Mouse (Mus musculus) c-Kit-negative CD71-positive TER-119-positive erythroid progenitor cells, embryonic 14.5 days (primary cell): ENCODE results near the gene Tulp3.
A peak's percentile ranks its signal among the peaks of the same experiment; 100 is the strongest.
"Not testable (repeated sequence)": the region's sequence is repeated elsewhere in the genome, so short reads cannot be mapped to it uniquely, and the experiment has no call there.

Source experiments
- DNase-seq: peaks from one replicate; pipeline ENCODE4 v3.0.0-alpha.2; 2013; ENCODE audit warnings: low read depth, low spot score

Gene Tulp3

GRCm38 (mm10) chr6:128355726-128356416 is at the start of gene Tulp3:
Gene Tulp3, minus strand, starts transcription at chr6:128355851.
- peak; percentile 69 for DNase-seq

- no peak for DNase-seq
These were observed 49.1 kb upstream of the Tulp3 start for GRCm38 (mm10) chr6:128404708-128405107.

DNA sequence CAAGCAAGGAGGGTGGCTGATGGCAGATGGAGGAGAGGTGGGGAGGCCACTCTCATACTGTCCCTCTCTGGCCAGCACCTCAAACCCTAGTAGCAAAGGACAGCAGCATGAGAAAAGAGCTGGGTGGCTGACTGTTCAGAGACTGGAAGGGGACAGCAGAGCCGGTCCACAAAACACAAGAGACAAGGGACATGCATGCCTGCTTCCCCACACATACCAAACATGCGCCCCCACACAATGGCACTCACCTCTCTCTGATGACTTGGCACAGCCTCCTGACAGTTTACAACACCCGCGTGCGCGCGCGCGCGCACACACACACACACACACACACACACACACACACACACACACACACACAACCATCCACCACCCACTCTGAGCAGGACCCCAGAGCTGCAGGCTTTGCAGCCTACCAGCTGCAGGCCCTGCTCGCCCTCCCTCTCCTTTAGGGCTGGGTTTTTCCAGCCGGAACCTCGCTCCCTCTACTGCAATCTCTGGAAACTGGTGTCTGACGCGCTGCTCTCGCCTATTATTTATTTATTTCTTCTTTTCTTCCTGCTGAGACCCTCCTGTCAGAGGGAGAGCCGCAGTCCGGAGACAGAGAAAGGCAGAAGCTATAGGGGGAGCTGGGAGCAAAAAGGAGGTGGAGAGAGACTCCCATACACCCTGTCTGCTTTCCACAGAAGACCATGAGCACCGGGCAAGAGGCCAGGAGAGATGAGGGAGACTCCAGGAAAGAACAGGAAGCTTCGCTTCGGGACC is 44.0 kb upstream of the Tulp3 start:
- DNase-seq, result no peak

DNA sequence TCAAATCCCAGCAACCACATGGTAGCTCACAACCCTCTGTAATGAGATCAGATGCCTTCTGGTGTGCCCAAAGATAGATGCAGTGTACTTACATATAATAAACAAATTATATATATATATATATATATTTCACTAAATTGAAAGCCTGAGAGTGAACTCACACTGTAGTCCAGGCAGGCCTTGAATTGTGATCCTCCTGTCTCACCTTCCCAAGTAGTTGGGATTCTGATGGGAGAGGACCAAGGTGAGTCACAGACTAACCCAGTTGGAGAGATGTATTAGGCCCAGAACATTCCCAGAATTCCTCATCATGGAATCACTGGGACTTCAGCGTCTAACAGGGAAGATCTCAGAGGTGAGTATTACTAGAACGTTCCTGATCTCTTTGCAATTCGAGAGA is 43.3 kb upstream of the Tulp3 start, which contains the start of gene Nrip2:
TSS of gene Nrip2 (plus strand) at position 301 of the 400 bp plus-strand sequence.
- DNase-seq, result no peak

DNA sequence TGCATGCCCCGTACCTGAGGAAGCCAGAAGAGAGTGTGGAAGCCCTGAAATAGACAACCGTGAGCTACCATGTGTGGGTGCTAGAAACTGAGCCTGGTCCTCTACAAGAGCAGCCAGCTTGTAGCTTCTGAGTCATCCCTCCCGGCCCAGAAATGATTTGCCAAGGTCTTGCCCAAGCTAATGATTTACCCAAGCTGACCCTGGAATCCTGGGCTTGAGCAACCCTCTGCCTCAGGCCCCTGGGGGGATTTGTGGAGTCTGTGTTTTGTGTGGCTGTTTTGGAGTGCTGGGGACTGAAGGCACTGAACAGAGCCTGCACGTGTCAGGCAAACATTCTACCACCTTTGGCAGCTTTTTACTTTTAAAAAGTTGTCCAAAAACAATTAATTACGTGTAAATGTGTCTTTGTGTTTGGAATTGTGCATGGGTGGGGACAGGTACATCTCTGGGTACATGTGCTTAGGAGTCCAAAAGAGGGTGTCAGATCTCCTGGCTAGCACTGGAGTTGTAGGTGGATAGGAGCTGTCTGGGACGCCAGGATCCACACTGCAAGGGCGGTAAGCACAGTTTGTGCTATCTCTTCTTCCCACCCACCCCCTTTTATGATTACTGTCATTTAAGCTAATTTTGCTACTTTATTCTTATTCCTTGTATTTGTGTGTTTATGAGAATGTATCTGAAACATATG is 42.1 kb upstream of the Tulp3 start:
- DNase-seq, result no peak

DNA sequence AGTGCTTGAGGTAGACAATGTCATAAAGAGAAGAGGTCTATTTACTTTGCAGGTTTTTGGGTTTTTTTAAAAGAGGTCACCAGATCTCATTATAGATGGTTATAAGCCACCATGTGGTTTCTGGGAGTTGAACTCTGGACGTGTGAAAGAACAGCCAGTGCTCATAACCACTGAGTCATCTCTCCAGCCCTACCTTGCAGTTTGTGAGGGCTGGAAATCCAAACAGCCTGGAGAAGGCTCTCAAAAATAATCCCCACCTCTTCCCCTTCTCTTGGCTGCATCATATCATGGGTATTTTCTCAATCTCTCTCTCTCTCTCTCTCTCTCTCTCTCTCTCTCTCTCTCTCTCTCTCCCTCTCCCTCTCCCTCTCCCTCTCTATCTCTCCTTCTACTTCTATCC is 35.0 kb upstream of the Tulp3 start:
- no peak for DNase-seq

GRCm38 (mm10) chr6:128389185-128389584 is 33.5 kb upstream of the Tulp3 start:
- no peak for DNase-seq

GRCm38 (mm10) chr6:128385026-128385425 is 29.4 kb upstream of the Tulp3 start:
- no peak for DNase-seq

GRCm38 (mm10) chr6:128383752-128384151 is 28.1 kb upstream of the Tulp3 start:
- no peak for DNase-seq

- no peak for DNase-seq
These were observed 25.6 kb upstream of the Tulp3 start for GRCm38 (mm10) chr6:128381254-128381653.

DNA sequence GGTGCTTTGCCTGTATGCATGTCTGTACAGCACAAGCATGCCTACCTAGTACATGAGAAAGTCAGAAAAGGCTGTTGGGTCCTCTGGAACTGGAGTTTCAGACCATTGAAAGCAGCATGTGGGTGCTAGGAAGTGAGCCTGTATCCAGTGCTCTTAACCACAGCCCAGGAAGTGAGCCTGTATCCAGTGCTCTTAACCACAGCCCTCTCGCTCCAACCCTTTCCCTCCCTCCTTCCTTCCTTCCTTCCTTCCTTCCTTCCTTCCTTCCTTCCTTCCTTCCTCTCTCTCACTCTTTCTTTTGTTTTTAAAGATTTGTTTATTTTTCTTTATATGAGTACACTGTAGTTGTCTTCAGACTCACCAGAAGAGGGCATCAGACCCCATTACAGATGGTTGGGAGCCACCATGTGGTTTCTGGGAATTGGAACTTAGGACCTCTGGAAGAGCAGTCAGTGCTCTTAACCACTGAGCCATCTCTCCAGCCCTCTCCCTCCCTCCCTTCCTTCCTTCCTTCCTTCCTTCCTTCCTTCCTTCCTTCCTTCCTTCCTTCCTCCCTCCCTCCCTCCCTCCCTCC is 25.0 kb upstream of the Tulp3 start:
- not testable (repeated sequence) for DNase-seq

GRCm38 (mm10) chr6:128379636-128380035 is 24.0 kb upstream of the Tulp3 start:
- DNase-seq, result no peak

GRCm38 (mm10) chr6:128376371-128377085 is 20.9 kb upstream of the Tulp3 start:
- no peak for DNase-seq

DNA sequence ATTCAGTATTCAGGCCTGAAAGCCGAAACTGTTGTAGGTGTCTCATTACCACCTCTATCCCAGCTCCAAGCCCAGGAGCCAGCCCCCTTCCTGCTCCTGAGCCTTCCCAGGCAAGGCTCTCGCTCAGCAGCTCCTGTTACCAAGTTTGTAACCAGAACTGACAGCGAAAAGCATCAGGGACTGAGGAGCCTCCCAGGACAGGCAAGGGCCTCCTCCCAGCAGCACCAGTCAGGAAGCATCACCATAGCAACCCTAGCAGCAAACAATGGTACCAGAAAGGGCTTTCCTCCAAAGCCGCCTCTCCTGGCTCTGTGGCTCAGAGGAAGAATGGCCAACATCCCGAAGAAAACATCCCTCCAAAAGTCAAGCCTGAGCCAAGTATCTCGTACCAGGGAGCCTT is 19.5 kb upstream of the Tulp3 start, which contains the start of the genes Tex52 and Gm44596:
TSS of gene Tex52 (plus strand) at position 265 of the 400 bp plus-strand sequence.
TSS of gene Gm44596 (plus strand) at position 312 of the 400 bp plus-strand sequence.
- DNase-seq, result no peak

- DNase-seq, result no peak
These were observed 14.4 kb upstream of the Tulp3 start for GRCm38 (mm10) chr6:128370040-128370439.

- DNase-seq, result no peak
These were observed 10.8 kb upstream of the Tulp3 start for GRCm38 (mm10) chr6:128366466-128366865.

GRCm38 (mm10) chr6:128364721-128365120 is 9.1 kb upstream of the Tulp3 start:
- DNase-seq, result no peak

DNA sequence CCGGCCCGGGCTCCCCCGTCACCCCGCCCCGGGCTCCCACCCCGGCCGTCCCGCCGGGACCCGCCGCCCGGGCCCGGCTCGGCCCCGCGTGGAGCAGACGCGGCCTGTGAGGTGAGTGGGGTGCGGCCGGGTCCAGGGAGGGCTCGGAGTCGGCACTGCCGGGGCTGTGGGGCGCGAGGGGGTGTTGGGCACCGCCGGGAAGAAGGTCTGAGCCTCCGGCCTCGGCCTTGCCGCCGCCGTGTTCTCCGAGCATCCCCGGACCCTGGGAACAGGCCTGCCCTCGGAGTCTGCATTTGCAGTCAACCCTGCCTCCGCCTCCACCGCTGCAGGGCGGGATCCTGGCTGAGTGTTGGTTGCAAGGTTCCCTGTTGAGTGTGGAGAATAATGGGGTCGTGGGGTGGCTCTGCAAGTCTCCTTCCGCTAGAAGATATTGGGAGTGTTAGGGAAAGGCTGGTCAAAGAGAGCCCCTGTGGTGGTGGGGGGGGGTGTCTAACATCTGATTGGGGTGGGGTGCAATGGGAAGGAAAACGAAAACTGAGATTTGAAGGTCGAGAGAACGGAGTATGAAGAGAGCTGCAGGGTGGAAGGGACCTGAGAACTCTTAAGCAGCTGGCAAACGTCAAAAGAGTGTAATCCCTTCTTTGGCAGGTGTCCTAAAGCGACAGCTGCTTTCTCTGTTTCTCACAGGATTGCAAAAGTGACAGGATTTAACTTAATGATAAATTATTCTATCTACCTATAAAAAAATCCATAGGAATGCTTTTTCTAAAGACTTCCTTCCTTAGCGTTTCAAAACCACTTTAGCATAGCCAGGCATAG is 7.6 kb upstream of the Tulp3 start:
- peak; percentile 26 for DNase-seq

- DNase-seq, result peak; percentile 68
These were observed 6.8 kb upstream of the Tulp3 start, which contains the start of the genes Rhno1 and Foxm1 for GRCm38 (mm10) chr6:128362381-128363006. Gene Rhno1, minus strand, starts transcription at chr6:128362911. Gene Foxm1, plus strand, starts transcription at chr6:128362967.

- no peak for DNase-seq
These were observed 6.2 kb upstream of the Tulp3 start for GRCm38 (mm10) chr6:128361901-128362300.
